In genomic region chr9:103366356-103366755, GRCm38 (mm10) we compare ENCODE assay signal across 8 mouse cellular contexts. TPM values are rescaled to one million over a fixed set of nuclear protein-coding genes. Genes with fewer than 3 reads are reported as not detected.
A peak's percentile ranks its signal among the peaks of the same experiment; 100 is the strongest.
DNase-seq lines count a peak whose midpoint lies in the region; ATAC-seq and TF ChIP-seq lines count a peak whose summit lies in the region.

No protein-coding gene starts in this region.

- H3K9me3 ChIP-seq in heart, embryonic 11.5 days (replicated peaks; ENCODE audit: control insufficient read depth, low read length) = no peaks in the 10 kb centered on the region
- H3K9me3 ChIP-seq in ES-E14 (ENCODE audit: control insufficient read depth, insufficient read depth, low read depth, low read length) = no peaks in the 10 kb centered on the region
- no peaks in the 10 kb centered on the region for H3K9me3 ChIP-seq in heart, postnatal 0 days (replicated peaks; ENCODE audit: control insufficient read depth, low read length)

- no peak for TF ChIP-seq EP300 in heart, postnatal 0 days (IDR thresholded peaks at IDR 0.05; ENCODE audit: low read depth)

- H3K4me2 ChIP-seq in heart, embryonic 11.5 days = peak overlapping the region; percentile 70
- H3K4me2 ChIP-seq in heart, postnatal 0 days (ENCODE audit: low read depth, low read length) = peak overlapping the region; percentile 55

- H3K4me1 ChIP-seq in heart, embryonic 11.5 days (ENCODE audit: control insufficient read depth, insufficient read depth, low read length) = peaks cover 19% of the 10 kb centered on the region; the same call in 1 of the 2 replicates
- peaks cover 6 to 10% of the 10 kb centered on the region in 2 experiments for H3K4me1 ChIP-seq in ES-E14 (ENCODE audit: control insufficient read depth in 2 of 2, insufficient read depth in 2 of 2, low read length in 2 of 2, poor library complexity in 1 of 2)
- peaks cover 34% of the 10 kb centered on the region for H3K4me1 ChIP-seq in heart, postnatal 0 days (ENCODE audit: control insufficient read depth, insufficient read depth)

- no peaks in the 10 kb centered on the region for H3K27me3 ChIP-seq in heart, embryonic 11.5 days (ENCODE audit: control insufficient read depth, insufficient read depth, low read length)
- H3K27me3 ChIP-seq in heart, postnatal 0 days (ENCODE audit: control insufficient read depth, insufficient read depth, low read length) = no peaks in the 10 kb centered on the region

- H3K27ac ChIP-seq in heart, embryonic 11.5 days (ENCODE audit: low read depth, low read length) = peak overlapping the region; percentile 63
- H3K27ac ChIP-seq in ES-E14 (ENCODE audit: insufficient read depth, low read depth, low read length, poor library complexity, severe bottlenecking) (peak overlapping the region; percentile 35; the same call in 1 of the 2 replicates), macrophage (peak overlapping the region; percentile 49)
- H3K27ac ChIP-seq in heart, postnatal 0 days (ENCODE audit: low read depth) = peak overlapping the region; percentile 87

- peak overlapping the region; percentile 61; the same call in 1 of the 2 replicates for H3K9ac ChIP-seq in heart, embryonic 11.5 days (ENCODE audit: low read depth, low read length)
- H3K9ac ChIP-seq in ES-E14 (ENCODE audit: insufficient read depth, low read depth, low read length, poor library complexity, severe bottlenecking) = peak overlapping the region; percentile 73
- H3K9ac ChIP-seq in heart, postnatal 0 days (replicated peaks; ENCODE audit: low read depth, low read length) = 0 out of 2 replicates have a peak overlapping the region, but pooled peaks have one; percentile 16

- WGBS in heart, embryonic 11.5 days (ENCODE audit: insufficient replicate concordance) = 55% methylated on average over 9 of the region's 9 CpGs
- 55% methylated on average over 9 of the region's 9 CpGs for WGBS in heart, postnatal 0 days
- WGBS in macrophage (ENCODE audit: missing documents) = 76% methylated on average over 9 of the region's 9 CpGs

- H3K79me2 ChIP-seq in macrophage (ENCODE audit: inconsistent target) = peaks cover 33% of the 10 kb centered on the region

- no peak for TF ChIP-seq CTCF in heart, postnatal 0 days (IDR thresholded peaks at IDR 0.05; ENCODE audit: low read depth)

- ATAC-seq in heart, embryonic 11.5 days (replicated peaks; ENCODE audit: insufficient number of reproducible peaks, low FRiP score, low TSS enrichment) = no peak
- no peak for ATAC-seq in heart, postnatal 0 days (ENCODE audit: insufficient read depth, low read depth)
- no peak for ATAC-seq in monocyte, adult 5-6 weeks (replicated peaks; ENCODE audit: insufficient number of reproducible peaks, low FRiP score, low TSS enrichment, poor library complexity, severe bottlenecking)

- intact Hi-C loops in heart, postnatal 36 days (cut with DNase I) = loop anchor here (2.0 to 10.0 kb wide), 4 partner anchors 62 to 898 kb away; partner anchors contain the start of genes 1300017J02Rik, Dnajc13, Nphp3 and Srprb

- H3K36me3 ChIP-seq in heart, embryonic 11.5 days (ENCODE audit: control insufficient read depth, insufficient read depth, low read length) = peaks cover 10% of the 10 kb centered on the region
- H3K36me3 ChIP-seq in ES-E14 (ENCODE audit: control insufficient read depth, insufficient read depth, low read length, poor library complexity, severe bottlenecking) = peaks cover 5% of the 10 kb centered on the region
- H3K36me3 ChIP-seq in heart, postnatal 0 days (replicated peaks; ENCODE audit: control insufficient read depth, insufficient read depth, low read length) = peaks cover 18% of the 10 kb centered on the region; the same call in 1 of the 2 replicates
- no peaks in the 10 kb centered on the region for H3K36me3 ChIP-seq in macrophage (ENCODE audit: inconsistent target)

- in situ Hi-C loops in ES-E14 (cut with MboI; ENCODE audit: low sequenced_read_pairs in 2 of 2, unreplicated experiment in 2 of 2) = no loop called here

- peak overlapping the region; percentile 71 for H3K4me3 ChIP-seq in heart, embryonic 11.5 days (ENCODE audit: low read depth, low read length)
- H3K4me3 ChIP-seq in ES-E14 (ENCODE audit: insufficient read depth in 1 of 2, low read depth in 1 of 2, low read length in 2 of 2, poor library complexity in 1 of 2, severe bottlenecking in 1 of 2) = peak overlapping the region; percentile 46 to 64
- peak overlapping the region; percentile 32 for H3K4me3 ChIP-seq in heart, postnatal 0 days (ENCODE audit: low read depth, low read length)
- H3K4me3 ChIP-seq in macrophage (ENCODE audit: inconsistent target) = peak overlapping the region; percentile 19

- DNase-seq in heart, postnatal 36 days = no peak
- no peak for DNase-seq in ES-E14 (ENCODE audit: low read depth, low spot score)
- DNase-seq in heart, postnatal 0 days (ENCODE audit: low spot score) = no peak
- DNase-seq in embryo, embryonic 11 days = no peak
- no peak for DNase-seq in right cerebral cortex, postnatal 10 days (ENCODE audit: low spot score in 2 of 2)

TF ChIP-seq in ES-E14, 5 proteins besides CTCF, POLR2A, EP300 and RAD21:
- TF ChIP-seq MAFK (IDR thresholded peaks at IDR 0.05; ENCODE audit: insufficient read depth, low read depth, low read length) = no peak
- TF ChIP-seq ZNF384 (IDR thresholded peaks at IDR 0.05; ENCODE audit: low read depth, low read length) = no peak
- TF ChIP-seq ZC3H11A (IDR thresholded peaks at IDR 0.05; ENCODE audit: borderline replicate concordance, low read depth, low read length) = no peak
- TF ChIP-seq HCFC1 (IDR thresholded peaks at IDR 0.05; ENCODE audit: borderline replicate concordance, insufficient read depth, low read length) = no peak
- TF ChIP-seq CHD2 (IDR thresholded peaks at IDR 0.05; ENCODE audit: low read depth, low read length) = no peak

RNA-seq across cellular contexts. Expression of gene Cdv3, which starts 0.7 kb away (rescaled TPM):
- polyA plus RNA-seq in heart, embryonic 11.5 days (2014; fragmentation: Nextera tagmentation; extraction: Ambion mirVana) = 76.8 and 109 TPM in 2 replicates
- total RNA-seq in heart, postnatal 36 days (2021) = 100 to 1,000 TPM; 120 to 123 TPM
- total RNA-seq in ES-E14 (2012; rRNA removed) = 176 and 233 TPM in 2 replicates
- total RNA-seq in heart, postnatal 0 days (2014; rRNA removed; ENCODE audit: low replicate concordance) = 81.1 and 152 TPM in 2 replicates
- polyA plus RNA-seq in heart, postnatal 0 days (2015; fragmentation: Nextera tagmentation; extraction: Ambion mirVana) = 55.7 and 63.0 TPM in 2 replicates
- 100 to 1,000 TPM in 12 of 26 experiments, 10 to 100 TPM in 14; 47.4 to 265 (median 76.8) TPM for total RNA-seq in macrophage (2018; cell fraction: chromatin; rRNA removed)
- total RNA-seq in macrophage (2018; cell fraction: cytosol; rRNA removed) = 100 to 1,000 TPM in 21 of 26 experiments, 10 to 100 TPM in 5; 92.3 to 201 (median 118) TPM
- 100 to 1,000 TPM in 14 of 26 experiments, 10 to 100 TPM in 12; 69.2 to 204 (median 103) TPM for total RNA-seq in macrophage (2018; cell fraction: nucleus; rRNA removed)
- polyA plus RNA-seq in macrophage (2018) = 64.7 to 124 TPM (median 103 TPM) in 3 replicates
- total RNA-seq in monocyte, adult 5-6 weeks (2017) = 141 to 176 TPM (median 159 TPM) in 3 replicates

Comparison
In these comparisons a context has a peak if more than half of its experiments do, and no peak if none do; other contexts are left out.
1. H3K27ac ChIP-seq: peak in every context shown above with its lines; median percentile 87 in heart, postnatal 0 days; 63 in heart, embryonic 11.5 days; 49 in macrophage; 35 in ES-E14.
2. H3K4me3 ChIP-seq: peak in every context shown above with its lines; median percentile 71 in heart, embryonic 11.5 days; 55 in ES-E14; 32 in heart, postnatal 0 days; 19 in macrophage.
3. H3K9ac ChIP-seq: peak in every context shown above with its lines; median percentile 73 in ES-E14; 61 in heart, embryonic 11.5 days; 16 in heart, postnatal 0 days.